Mouse (Mus musculus): ENCODE measurements around the gene Vkorc1l1. TPM values are rescaled to one million over a fixed set of nuclear protein-coding genes. Genes with fewer than 3 reads are reported as not detected.

The Vkorc1l1 gene
- total and polyA plus RNA-seq, 3 experiments = 24.2 to 42.4 TPM; not detected in 1

- TF ChIP-seq TCF12 (IDR thresholded peaks at IDR 0.05; ENCODE audit: low read depth, low read length) = no peak
- no peak for TF ChIP-seq JUND (IDR thresholded peaks at IDR 0.05; ENCODE audit: low read depth, low read length)
- TF ChIP-seq CTCF (IDR thresholded peaks at IDR 0.05 in 2 of 3, conservative IDR thresholded peaks at IDR 0.05 in 1 of 3; ENCODE audit: control insufficient read depth in 1 of 3, insufficient read depth in 1 of 3, low read depth in 2 of 3, low read length in 3 of 3, poor library complexity in 1 of 3, severe bottlenecking in 1 of 3) = no peak
- no peak for TF ChIP-seq NELFE (IDR thresholded peaks at IDR 0.05; ENCODE audit: low read depth, low read length)
- no peak overlapping the region for H3K9ac ChIP-seq (ENCODE audit: control insufficient read depth, low read depth, low read length, poor library complexity, severe bottlenecking)
- no peaks in the 10 kb centered on the region for H3K9me3 ChIP-seq (replicated peaks; ENCODE audit: insufficient read depth, low read length)
- H3K27ac ChIP-seq (ENCODE audit: control insufficient read depth, low read depth, low read length) = no peak overlapping the region
- no peaks in the 10 kb centered on the region; a peak in 2 of 4 replicates for H3K27me3 ChIP-seq (ENCODE audit: control insufficient read depth in 1 of 2, insufficient read depth in 2 of 2, low read length in 2 of 2)
- no peak for DNase-seq (ENCODE audit: low read depth, low spot score)
- H3K36me3 ChIP-seq (ENCODE audit: control insufficient read depth in 1 of 2, insufficient read depth in 2 of 2, low read length in 2 of 2) = no peaks in the 10 kb centered on the region; a peak in 1 of 4 replicates
- peaks cover 0 to 8% of the 10 kb centered on the region in 2 experiments; a peak in 3 of 4 replicates for H3K4me1 ChIP-seq (ENCODE audit: control insufficient read depth in 1 of 2, insufficient read depth in 2 of 2, low read length in 2 of 2)
- H3K4me3 ChIP-seq (ENCODE audit: control insufficient read depth in 1 of 2, insufficient read depth in 1 of 2, low read depth in 2 of 2, low read length in 2 of 2) = 0 out of 4 replicates have a peak overlapping the region, but pooled peaks of 1 of the 2 experiments have one; percentile 37
- H3K79me2 ChIP-seq (ENCODE audit: control insufficient read depth, insufficient read depth, low read length, poor library complexity) = no peaks in the 10 kb centered on the region
These were observed 11.6 kb upstream of the Vkorc1l1 start for GRCm38 (mm10) chr5:129929924-129930855.

DNA sequence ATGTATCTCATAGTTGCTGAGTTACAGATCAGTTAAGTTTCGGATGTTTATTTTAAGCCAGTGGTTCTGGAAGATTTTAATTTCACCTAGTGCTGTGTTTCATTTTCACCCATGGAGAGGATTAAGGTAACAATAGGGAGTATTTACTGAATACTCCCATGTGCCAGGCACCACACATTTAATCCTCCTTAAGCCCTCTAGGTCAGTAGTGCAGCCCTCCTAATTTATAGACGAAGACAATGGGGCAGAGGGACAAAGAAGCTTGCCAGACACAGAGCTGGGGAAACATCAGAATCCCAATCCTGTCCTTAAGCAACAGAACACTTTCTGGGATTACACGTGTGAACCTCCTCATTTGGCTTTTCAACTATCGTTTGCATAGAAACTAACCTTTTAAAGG lies 4.8 kb upstream of the Vkorc1l1 start:
- H3K79me2 ChIP-seq (ENCODE audit: control insufficient read depth, insufficient read depth, low read length, poor library complexity) = no peaks in the 10 kb centered on the region
- no peak overlapping the region for H3K27ac ChIP-seq (ENCODE audit: control insufficient read depth, low read depth, low read length)
- no peak overlapping the region for H3K4me3 ChIP-seq (ENCODE audit: control insufficient read depth in 1 of 2, insufficient read depth in 1 of 2, low read depth in 2 of 2, low read length in 2 of 2)
- no peaks in the 10 kb centered on the region for H3K27me3 ChIP-seq (ENCODE audit: control insufficient read depth in 1 of 2, insufficient read depth in 2 of 2, low read length in 2 of 2)
- H3K9ac ChIP-seq (ENCODE audit: control insufficient read depth, low read depth, low read length, poor library complexity, severe bottlenecking) = no peak overlapping the region
- H3K36me3 ChIP-seq (ENCODE audit: control insufficient read depth in 1 of 2, insufficient read depth in 2 of 2, low read length in 2 of 2) = no peaks in the 10 kb centered on the region
- TF ChIP-seq JUND (IDR thresholded peaks at IDR 0.05; ENCODE audit: low read depth, low read length) (no peak), BHLHE40 (IDR thresholded peaks at IDR 0.05; ENCODE audit: borderline replicate concordance, low read depth, low read length) (no peak), USF2 (IDR thresholded peaks at IDR 0.05; ENCODE audit: borderline replicate concordance in 1 of 2, insufficient read depth in 1 of 2, low read depth in 1 of 2, low read length in 2 of 2) (no peak), NELFE (IDR thresholded peaks at IDR 0.05; ENCODE audit: low read depth, low read length) (no peak)
- peaks cover 2 to 10% of the 10 kb centered on the region in 2 experiments; a peak in 3 of 4 replicates for H3K4me1 ChIP-seq (ENCODE audit: control insufficient read depth in 1 of 2, insufficient read depth in 2 of 2, low read length in 2 of 2)
- DNase-seq (ENCODE audit: low read depth, low spot score) = no peak
- no peaks in the 10 kb centered on the region for H3K9me3 ChIP-seq (replicated peaks; ENCODE audit: insufficient read depth, low read length)

- DNase-seq (ENCODE audit: low read depth, low spot score) = no peak
- Histone ChIP-seq H3K79me2 (ENCODE audit: control insufficient read depth, insufficient read depth, low read length, poor library complexity) (peaks cover 20% of the 10 kb centered on the region), H3K27ac (ENCODE audit: control insufficient read depth, low read depth, low read length) (no peak overlapping the region), H3K36me3 (ENCODE audit: control insufficient read depth in 1 of 2, insufficient read depth in 2 of 2, low read length in 2 of 2) (peaks cover 3 to 13% of the 10 kb centered on the region in 2 experiments; a peak in 3 of 4 replicates), H3K27me3 (ENCODE audit: control insufficient read depth in 1 of 2, insufficient read depth in 2 of 2, low read length in 2 of 2) (no peaks in the 10 kb centered on the region), H3K4me3 (ENCODE audit: control insufficient read depth in 1 of 2, insufficient read depth in 1 of 2, low read depth in 2 of 2, low read length in 2 of 2) (peak overlapping the region; percentile 45 to 81), H3K9me3 (replicated peaks; ENCODE audit: insufficient read depth, low read length) (no peaks in the 10 kb centered on the region), H3K4me1 (ENCODE audit: control insufficient read depth in 1 of 2, insufficient read depth in 2 of 2, low read length in 2 of 2) (peaks cover 6 to 12% of the 10 kb centered on the region in 2 experiments; a peak in 3 of 4 replicates), H3K9ac (ENCODE audit: control insufficient read depth, low read depth, low read length, poor library complexity, severe bottlenecking) (peak overlapping the region; percentile 50)
- TF ChIP-seq ZNF384 (IDR thresholded peaks at IDR 0.05; ENCODE audit: low read depth, low read length) = peak; percentile 60; the same call in 1 of the 2 replicates
- no peak for TF ChIP-seq MXI1 (IDR thresholded peaks at IDR 0.05; ENCODE audit: low read depth, low read length)
These were observed 1.5 kb upstream of the Vkorc1l1 start for GRCm38 (mm10) chr5:129940281-129940680.
